Mouse (Mus musculus) gastrocnemius, postnatal 4 days (tissue): Measurements from ENCODE around the gene Slc7a14. TPM values are rescaled to one million over a fixed set of nuclear protein-coding genes. Genes with fewer than 3 reads are reported as not detected.

Experiments
- DNase-seq, 2 experiments: peaks; one replicate each; pipeline ENCODE4 v3.0.0; 2021 to 2022; ENCODE audit warnings: low spot score in 2 of 2, mixed read lengths in 2 of 2
- total RNA-seq, 2 experiments: library from RNA; stranded (reverse); gene quantifications; 2 replicates each; pipeline ENCODE4 v1.2.3; 2021

Gene Slc7a14
- total RNA-seq, 2 experiments from 2014 or later, result 0.05 to 0.10 TPM

DNA sequence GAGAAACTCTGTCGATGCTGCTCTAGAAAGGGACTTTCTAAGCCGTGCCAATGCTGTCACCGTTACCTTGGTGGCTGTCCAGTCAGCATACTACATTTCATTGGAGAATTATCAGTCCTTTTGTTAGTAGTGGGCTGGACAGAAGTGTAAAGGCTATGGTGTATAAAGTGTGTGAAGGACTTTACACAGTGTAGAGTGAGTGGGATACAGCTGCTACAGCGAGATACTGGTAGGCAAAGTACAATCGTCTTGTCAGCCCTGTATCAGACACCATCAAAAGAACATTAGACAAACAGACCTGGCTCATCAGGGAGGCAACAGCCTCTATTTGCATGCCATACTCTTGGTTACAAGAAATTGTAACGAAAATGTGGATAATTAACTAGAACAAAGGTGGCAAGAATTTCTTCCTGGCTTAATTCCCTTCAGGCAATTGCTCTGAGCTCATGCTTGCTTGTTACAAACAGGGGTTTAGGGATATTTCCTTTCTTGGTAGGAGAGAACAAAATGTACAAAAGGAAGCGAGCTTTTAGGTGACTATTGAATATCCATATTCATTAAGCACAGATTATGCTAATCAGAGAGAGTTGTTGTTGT lies 48.7 kb downstream of the Slc7a14 start:
- DNase-seq, result no peak

- DNase-seq, result no peak
Observed at GRCm38 (mm10) chr3:31260964-31261346, 49.2 kb downstream of the Slc7a14 start.

GRCm38 (mm10) chr3:31260329-31260963 lies 49.7 kb downstream of the Slc7a14 start:
- peak in 1 of 2 experiments; percentile 15 for DNase-seq

DNA sequence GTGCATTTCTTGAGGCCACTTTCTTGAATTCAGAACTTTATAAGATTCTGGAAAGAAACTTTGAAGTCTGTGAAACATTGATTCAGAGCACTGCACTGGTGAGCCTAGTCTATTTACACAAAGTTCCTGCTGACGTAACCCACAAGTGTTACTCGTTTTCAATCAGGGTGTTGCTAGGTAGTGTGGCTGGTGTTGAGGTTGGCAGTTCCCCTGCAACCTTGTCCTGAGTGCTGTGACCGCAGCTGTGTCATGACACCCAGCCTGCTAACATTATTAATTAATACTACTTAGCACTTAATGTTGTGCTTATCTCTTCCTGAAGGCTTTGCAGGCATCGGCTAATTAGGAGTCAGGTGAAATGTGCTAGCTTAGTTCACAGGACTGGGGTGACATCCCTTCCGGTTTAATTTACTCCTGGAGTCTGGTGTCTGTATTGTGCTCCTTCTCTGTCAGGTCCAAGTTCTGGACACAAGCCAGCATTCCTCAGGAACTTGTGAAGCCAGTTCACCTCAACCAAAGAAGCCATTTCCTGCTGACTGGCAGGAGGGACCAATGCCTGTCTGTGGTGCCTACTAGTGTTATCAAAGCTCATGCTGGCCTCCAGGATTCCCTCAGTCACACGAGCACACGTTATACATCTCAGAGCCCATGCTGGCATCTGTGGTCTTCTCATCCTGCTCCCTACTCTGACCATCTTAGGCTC lies 50.5 kb downstream of the Slc7a14 start:
- no peak for DNase-seq

DNA sequence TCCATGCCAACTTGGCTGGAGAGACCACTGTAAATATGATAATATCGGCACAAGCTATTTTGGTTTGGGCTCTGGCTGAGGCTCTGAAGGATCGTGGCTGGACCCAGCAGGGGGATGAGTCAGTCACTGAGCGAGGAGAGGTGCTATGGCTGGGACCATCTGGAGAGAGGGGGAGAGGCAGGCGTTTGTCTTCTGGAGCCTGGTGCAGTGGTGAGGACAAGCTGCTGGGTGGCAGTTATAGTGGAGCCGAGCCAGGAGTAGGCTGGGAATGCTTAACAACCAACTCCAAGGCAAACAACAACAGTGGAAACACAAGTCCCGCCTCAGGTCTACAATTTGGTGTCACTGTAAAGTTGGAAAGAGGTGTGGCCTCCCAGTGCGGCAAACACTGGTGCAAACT lies 55.8 kb downstream of the Slc7a14 start:
- no peak for DNase-seq

DNA sequence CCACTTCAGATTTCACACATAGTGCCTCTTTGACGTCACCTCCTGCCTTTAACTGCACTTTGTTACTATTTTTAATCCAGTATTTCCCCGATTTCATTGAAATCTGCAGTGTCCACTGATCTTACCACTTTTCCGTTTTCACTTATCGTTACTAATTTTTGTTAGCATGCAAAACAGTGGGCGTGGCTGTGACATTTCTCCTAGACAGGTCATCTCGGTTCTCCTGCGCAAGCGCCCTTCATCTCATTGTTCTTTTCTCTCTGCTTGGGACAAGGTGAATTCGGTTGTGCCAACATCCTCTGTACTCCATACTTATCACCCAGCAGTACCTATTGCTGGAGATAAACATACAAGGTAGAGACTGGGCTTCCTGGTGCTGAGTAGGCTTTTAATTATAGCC lies 56.3 kb downstream of the Slc7a14 start:
- no peak for DNase-seq

- DNase-seq, result no peak
Observed at GRCm38 (mm10) chr3:31252566-31252965, 57.6 kb downstream of the Slc7a14 start.

DNA sequence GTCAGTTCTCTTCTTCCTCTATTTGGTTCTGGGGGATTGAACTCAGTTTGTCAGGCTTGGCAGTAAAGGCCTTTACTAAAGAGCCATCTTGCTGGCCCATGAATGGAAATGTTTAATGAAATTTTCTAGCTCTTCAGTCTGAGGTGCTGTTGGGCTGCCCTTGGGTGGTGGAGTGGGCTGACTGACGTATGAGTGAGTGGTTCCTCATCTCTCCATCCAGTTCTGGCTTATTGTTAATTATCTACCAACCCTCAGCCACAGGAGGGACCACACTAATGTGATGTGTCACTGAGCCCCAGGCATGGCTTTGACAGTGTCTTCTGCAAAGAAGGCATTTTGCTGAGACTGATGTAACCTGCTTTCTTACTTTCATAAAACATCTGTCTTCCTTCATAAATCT lies 66.7 kb downstream of the Slc7a14 start:
- no peak for DNase-seq

DNA sequence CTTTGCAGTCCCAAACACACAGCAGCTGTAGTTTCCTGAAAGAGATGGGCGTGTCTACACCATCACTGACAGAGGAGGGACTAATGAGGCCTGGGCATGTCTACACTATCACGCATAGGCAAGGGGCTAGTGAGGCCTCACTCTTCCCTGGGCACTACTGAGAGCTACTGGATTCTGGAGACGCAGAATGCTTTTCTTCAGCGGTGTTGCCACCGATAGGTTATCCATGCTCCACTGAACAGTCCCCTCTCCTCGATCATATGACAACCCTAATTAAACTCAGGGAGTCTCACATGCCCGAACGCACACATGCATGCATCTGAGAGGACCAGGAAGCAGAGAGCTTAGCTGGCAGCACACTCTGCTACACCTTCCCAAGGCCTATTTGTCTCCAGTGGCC lies 69.3 kb downstream of the Slc7a14 start:
- DNase-seq, result no peak

DNA sequence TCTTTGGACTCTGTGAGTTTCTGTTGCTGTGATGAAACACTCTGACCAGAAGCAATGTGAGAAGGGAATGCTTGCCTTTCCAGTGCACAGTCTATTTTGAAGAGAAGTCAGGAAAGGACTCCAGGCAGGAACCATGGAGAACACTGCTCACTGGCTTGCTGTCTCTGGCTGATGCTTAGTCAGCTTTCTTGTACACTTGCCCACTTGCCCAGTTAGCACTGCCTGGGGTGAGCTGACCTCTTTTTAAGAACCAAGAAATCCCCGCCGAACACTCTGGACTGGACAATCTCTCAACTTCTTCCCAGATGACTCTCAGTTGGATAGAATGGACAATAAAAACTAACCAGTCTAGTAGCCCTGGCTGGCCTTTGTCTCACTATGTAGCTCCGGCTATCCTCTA lies 70.5 kb downstream of the Slc7a14 start:
- DNase-seq, result no peak

- peak in 1 of 2 experiments; percentile 22 for DNase-seq
Observed at GRCm38 (mm10) chr3:31237936-31238335, 72.2 kb downstream of the Slc7a14 start.

GRCm38 (mm10) chr3:31236146-31236545 lies 74.0 kb downstream of the Slc7a14 start:
- DNase-seq, result no peak

GRCm38 (mm10) chr3:31234356-31234755 lies 75.8 kb downstream of the Slc7a14 start:
- no peak for DNase-seq

GRCm38 (mm10) chr3:31233746-31234312 lies 76.3 kb downstream of the Slc7a14 start:
- DNase-seq, result no peak

DNA sequence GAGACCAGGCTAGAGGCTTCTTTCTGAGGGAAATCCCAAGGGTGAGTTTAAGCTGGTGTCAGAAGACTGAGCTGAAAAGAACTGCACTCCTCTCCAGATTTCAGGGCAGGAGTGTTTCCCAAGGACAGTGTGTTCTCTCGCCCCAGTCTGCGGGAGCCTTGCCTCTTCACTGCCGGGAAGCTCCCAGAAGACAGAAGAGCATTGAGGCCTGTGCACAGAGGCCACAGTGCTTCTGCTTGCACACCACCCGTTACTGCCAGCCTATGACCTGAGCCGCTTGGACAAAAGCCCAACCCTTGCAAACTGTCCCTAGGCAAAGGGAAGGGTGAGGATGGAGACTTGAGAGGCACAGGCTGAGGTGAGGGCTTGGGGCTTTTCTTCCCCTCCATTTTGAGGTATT lies 80.9 kb downstream of the Slc7a14 start:
- DNase-seq, result no peak

DNA sequence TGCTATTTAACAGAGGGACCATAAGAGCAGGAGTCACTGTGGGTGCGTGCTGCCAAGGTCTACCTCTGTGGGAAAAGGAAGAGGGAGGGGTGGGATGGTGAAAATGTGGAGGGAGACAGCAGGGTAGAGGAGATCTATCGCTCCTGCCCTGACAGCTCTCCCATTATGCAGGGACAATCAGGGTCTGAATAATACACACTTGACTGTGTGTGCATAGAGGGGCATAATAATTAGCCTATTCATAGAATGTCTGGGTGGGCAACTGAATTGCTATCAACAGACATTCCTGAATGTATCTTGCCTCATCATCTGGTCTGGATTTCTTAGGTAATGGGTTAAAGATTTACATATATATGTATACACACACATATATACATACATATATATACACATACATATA lies 81.7 kb downstream of the Slc7a14 start:
- no peak for DNase-seq

GRCm38 (mm10) chr3:31223551-31223950 lies 86.6 kb downstream of the Slc7a14 start:
- DNase-seq, result no peak

GRCm38 (mm10) chr3:31220040-31220439 lies 90.1 kb downstream of the Slc7a14 start:
- no peak for DNase-seq

GRCm38 (mm10) chr3:31219483-31219882 lies 90.7 kb downstream of the Slc7a14 start:
- DNase-seq, result no peak

GRCm38 (mm10) chr3:31217523-31217922 lies 92.7 kb downstream of the Slc7a14 start:
- no peak for DNase-seq

GRCm38 (mm10) chr3:31213802-31214201 lies 96.4 kb downstream of the Slc7a14 start:
- DNase-seq, result no peak
